Mouse (Mus musculus): ENCODE data around the gene C87436. TPM values are rescaled to one million over a fixed set of nuclear protein-coding genes. Genes with fewer than 3 reads are reported as not detected.

Gene C87436
- polyA plus RNA-seq, 1 experiment from 2014 or later = 24.8 TPM

- no peak overlapping the region for H3K9ac ChIP-seq (ENCODE audit: low read depth, low read length)
- H3K4me1 ChIP-seq (replicated peaks; ENCODE audit: control insufficient read depth, insufficient read depth, low read length) = peaks cover 9% of the 10 kb centered on the region
- ATAC-seq (replicated peaks; ENCODE audit: low FRiP score) (no peak), DNase-seq (ENCODE audit: low spot score) (no peak)
- WGBS = 91% methylated on average over 7 of the region's 7 CpGs
- no peak overlapping the region for H3K27ac ChIP-seq (ENCODE audit: low read depth, low read length)
- H3K4me3 ChIP-seq (ENCODE audit: low read depth, low read length) = no peak overlapping the region
- H3K4me2 ChIP-seq = no peak overlapping the region
- no peaks in the 10 kb centered on the region for H3K9me3 ChIP-seq (ENCODE audit: control insufficient read depth, low read length)
- no peaks in the 10 kb centered on the region for H3K36me3 ChIP-seq (ENCODE audit: control insufficient read depth, insufficient read depth, low read length)
- H3K27me3 ChIP-seq (replicated peaks; ENCODE audit: control insufficient read depth, insufficient read depth, low read length) = no peaks in the 10 kb centered on the region
These were observed 56.6 kb downstream of the C87436 start for GRCm38 (mm10) chr6:86494767-86495166.

DNA sequence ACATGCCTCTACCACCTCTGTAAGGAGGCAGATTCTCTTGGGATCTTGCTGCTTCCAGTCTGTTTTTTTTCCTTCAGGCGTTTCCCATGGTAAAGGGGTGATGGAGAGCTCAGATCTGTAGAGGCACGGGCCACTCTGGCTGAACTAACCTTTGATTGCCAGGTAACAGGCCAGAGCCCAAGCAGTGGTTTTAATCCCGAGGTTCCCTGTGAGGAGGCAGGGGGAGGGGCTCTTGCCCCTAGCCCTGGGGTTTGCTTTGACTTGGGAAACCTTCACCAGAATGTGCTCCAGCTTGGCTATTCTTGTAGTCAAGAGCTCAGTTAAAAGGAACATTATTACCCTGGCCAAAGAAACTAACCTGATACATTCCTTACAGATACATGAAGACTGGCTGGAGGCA, 57.5 kb downstream of the C87436 start:
- no peaks in the 10 kb centered on the region for H3K9me3 ChIP-seq (ENCODE audit: control insufficient read depth, low read length)
- no peak for ATAC-seq (replicated peaks; ENCODE audit: low FRiP score)
- 74% methylated on average over 3 of the region's 3 CpGs for WGBS
- no peak for DNase-seq (ENCODE audit: low spot score)
- peaks cover 9% of the 10 kb centered on the region for H3K4me1 ChIP-seq (replicated peaks; ENCODE audit: control insufficient read depth, insufficient read depth, low read length)
- H3K36me3 ChIP-seq (ENCODE audit: control insufficient read depth, insufficient read depth, low read length) = no peaks in the 10 kb centered on the region
- no peaks in the 10 kb centered on the region for H3K27me3 ChIP-seq (replicated peaks; ENCODE audit: control insufficient read depth, insufficient read depth, low read length)
- no peak overlapping the region for H3K4me2 ChIP-seq
- no peak overlapping the region for H3K27ac ChIP-seq (ENCODE audit: low read depth, low read length)
- no peak overlapping the region for H3K9ac ChIP-seq (ENCODE audit: low read depth, low read length)
- no peak overlapping the region for H3K4me3 ChIP-seq (ENCODE audit: low read depth, low read length)

DNA sequence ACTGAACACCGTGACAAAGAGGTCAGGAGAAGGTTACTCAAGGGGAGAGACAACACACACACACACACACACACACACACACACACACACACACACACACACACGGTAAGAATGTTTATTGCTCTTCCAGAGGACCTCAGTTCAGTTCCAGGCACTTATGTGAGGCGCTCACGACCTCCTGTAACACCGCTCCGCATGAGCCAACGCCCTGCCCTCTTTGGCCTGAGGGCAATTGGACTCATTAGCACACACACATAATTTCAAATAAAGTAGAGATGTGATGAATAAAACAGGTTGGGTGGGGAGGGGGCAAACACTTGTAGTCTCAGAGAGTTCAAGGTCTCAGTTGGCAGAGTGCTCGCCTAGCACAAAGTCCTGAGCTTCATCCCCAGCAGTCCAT, 58.0 kb downstream of the C87436 start:
- H3K4me1 ChIP-seq (replicated peaks; ENCODE audit: control insufficient read depth, insufficient read depth, low read length) = peaks cover 9% of the 10 kb centered on the region
- H3K9me3 ChIP-seq (ENCODE audit: control insufficient read depth, low read length) = no peaks in the 10 kb centered on the region
- no peak overlapping the region; the same call in 1 of the 2 replicates for H3K4me2 ChIP-seq
- no peaks in the 10 kb centered on the region for H3K27me3 ChIP-seq (replicated peaks; ENCODE audit: control insufficient read depth, insufficient read depth, low read length)
- no peak overlapping the region for H3K27ac ChIP-seq (ENCODE audit: low read depth, low read length)
- H3K9ac ChIP-seq (ENCODE audit: low read depth, low read length) = no peak overlapping the region; the same call in 1 of the 2 replicates
- H3K36me3 ChIP-seq (ENCODE audit: control insufficient read depth, insufficient read depth, low read length) = no peaks in the 10 kb centered on the region
- no peak overlapping the region for H3K4me3 ChIP-seq (ENCODE audit: low read depth, low read length)
- ATAC-seq (replicated peaks; ENCODE audit: low FRiP score) = no peak
- WGBS = 85% methylated on average over 8 of the region's 8 CpGs
- DNase-seq (ENCODE audit: low spot score) = no peak

DNA sequence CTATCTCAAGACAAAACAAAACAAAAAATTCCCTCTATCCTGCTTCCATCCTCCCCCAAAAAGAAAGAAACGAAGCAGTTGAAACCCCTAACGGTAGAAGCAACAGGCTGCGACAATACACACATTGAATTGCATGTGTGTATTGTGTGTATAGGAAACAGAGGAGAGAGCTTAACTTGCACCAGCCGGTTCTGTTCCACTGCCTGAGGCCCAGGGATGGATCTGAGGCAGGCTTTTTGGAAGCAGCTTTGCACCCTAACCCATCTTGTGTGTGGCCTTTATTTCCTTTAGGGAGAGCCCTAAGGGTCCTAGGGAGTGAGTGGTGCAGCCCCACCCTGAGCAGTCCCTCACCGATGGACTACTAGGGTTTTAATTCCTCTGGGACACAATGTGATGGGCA, 58.4 kb downstream of the C87436 start:
- H3K4me3 ChIP-seq (ENCODE audit: low read depth, low read length) = peak overlapping the region; percentile 31
- peaks cover 9% of the 10 kb centered on the region for H3K4me1 ChIP-seq (replicated peaks; ENCODE audit: control insufficient read depth, insufficient read depth, low read length)
- peak overlapping the region; percentile 56; the same call in 1 of the 2 replicates for H3K27ac ChIP-seq (ENCODE audit: low read depth, low read length)
- peak overlapping the region; percentile 52; the same call in 1 of the 2 replicates for H3K9ac ChIP-seq (ENCODE audit: low read depth, low read length)
- H3K27me3 ChIP-seq (replicated peaks; ENCODE audit: control insufficient read depth, insufficient read depth, low read length) = no peaks in the 10 kb centered on the region
- ATAC-seq (replicated peaks; ENCODE audit: low FRiP score) (no peak), DNase-seq (ENCODE audit: low spot score) (no peak)
- no peaks in the 10 kb centered on the region for H3K9me3 ChIP-seq (ENCODE audit: control insufficient read depth, low read length)
- WGBS = 72% methylated on average over 5 of the region's 5 CpGs
- peak overlapping the region; percentile 61 for H3K4me2 ChIP-seq
- H3K36me3 ChIP-seq (ENCODE audit: control insufficient read depth, insufficient read depth, low read length) = no peaks in the 10 kb centered on the region

DNA sequence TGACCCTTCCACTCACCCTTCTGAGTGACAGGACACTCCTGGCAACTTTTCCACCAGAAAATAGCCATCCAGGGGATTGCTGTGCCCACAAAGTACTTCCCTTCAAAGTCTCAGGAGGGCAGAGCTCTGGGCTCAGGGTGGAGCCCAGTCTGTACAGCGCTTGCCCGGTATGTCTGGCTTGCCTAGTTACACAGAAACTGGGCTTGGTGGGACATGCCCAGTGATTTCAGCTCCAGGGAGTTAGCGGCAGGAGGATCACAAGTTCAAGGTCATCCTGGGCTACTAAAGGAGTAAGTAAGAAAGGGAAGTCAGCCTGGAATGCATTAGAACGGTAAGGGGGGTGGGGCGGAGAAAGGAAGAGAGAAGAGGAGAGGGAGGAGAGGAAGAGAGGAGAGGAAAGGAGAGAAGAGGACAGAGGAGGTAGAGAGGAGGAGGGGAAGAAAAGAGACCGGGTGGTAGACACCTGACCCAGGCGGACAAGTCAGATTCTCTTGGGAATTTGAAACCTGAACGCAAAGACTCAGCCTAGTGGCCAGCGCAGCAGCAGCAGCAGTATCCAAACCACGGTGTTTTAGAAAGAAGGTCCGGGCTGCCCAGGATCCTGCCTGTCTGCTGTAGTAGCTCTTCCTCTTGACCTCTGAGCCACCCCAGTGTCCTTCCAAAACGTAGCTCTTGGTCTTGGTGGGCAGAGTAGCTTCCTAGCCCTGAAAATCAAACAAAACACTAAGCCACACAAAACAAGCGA, 59.1 kb downstream of the C87436 start:
- Histone ChIP-seq H3K27me3 (replicated peaks; ENCODE audit: control insufficient read depth, insufficient read depth, low read length) (no peaks in the 10 kb centered on the region), H3K4me1 (replicated peaks; ENCODE audit: control insufficient read depth, insufficient read depth, low read length) (peaks cover 9% of the 10 kb centered on the region), H3K27ac (ENCODE audit: low read depth, low read length) (peak overlapping the region; percentile 56; the same call in 1 of the 2 replicates), H3K9ac (ENCODE audit: low read depth, low read length) (peak overlapping the region; percentile 52; the same call in 1 of the 2 replicates), H3K4me3 (ENCODE audit: low read depth, low read length) (peak overlapping the region; percentile 31), H3K9me3 (ENCODE audit: control insufficient read depth, low read length) (no peaks in the 10 kb centered on the region), H3K4me2 (peak overlapping the region; percentile 61), H3K36me3 (ENCODE audit: control insufficient read depth, insufficient read depth, low read length) (no peaks in the 10 kb centered on the region)
- ATAC-seq (replicated peaks; ENCODE audit: low FRiP score) (peak; percentile 38; the same call in 1 of the 2 replicates), DNase-seq (ENCODE audit: low spot score) (peak; percentile 44)
- 17% methylated on average over 13 of the region's 13 CpGs for WGBS

- H3K4me3 ChIP-seq (ENCODE audit: low read depth, low read length) = no peak overlapping the region
- ATAC-seq (replicated peaks; ENCODE audit: low FRiP score) (no peak), DNase-seq (ENCODE audit: low spot score) (no peak)
- H3K27me3 ChIP-seq (replicated peaks; ENCODE audit: control insufficient read depth, insufficient read depth, low read length) = no peaks in the 10 kb centered on the region
- 69% methylated on average over 11 of the region's 11 CpGs for WGBS
- peak overlapping the region; percentile 61 for H3K4me2 ChIP-seq
- no peaks in the 10 kb centered on the region for H3K9me3 ChIP-seq (ENCODE audit: control insufficient read depth, low read length)
- H3K36me3 ChIP-seq (ENCODE audit: control insufficient read depth, insufficient read depth, low read length) = no peaks in the 10 kb centered on the region
- H3K9ac ChIP-seq (ENCODE audit: low read depth, low read length) = peak overlapping the region; percentile 52; the same call in 1 of the 2 replicates
- H3K27ac ChIP-seq (ENCODE audit: low read depth, low read length) = no peak overlapping the region
- H3K4me1 ChIP-seq (replicated peaks; ENCODE audit: control insufficient read depth, insufficient read depth, low read length) = peaks cover 9% of the 10 kb centered on the region
These were observed 60.0 kb downstream of the C87436 start for GRCm38 (mm10) chr6:86497942-86498732.

- Histone ChIP-seq H3K9ac (ENCODE audit: low read depth, low read length) (no peak overlapping the region), H3K27me3 (replicated peaks; ENCODE audit: control insufficient read depth, insufficient read depth, low read length) (no peaks in the 10 kb centered on the region), H3K4me3 (ENCODE audit: low read depth, low read length) (no peak overlapping the region), H3K9me3 (ENCODE audit: control insufficient read depth, low read length) (no peaks in the 10 kb centered on the region), H3K36me3 (ENCODE audit: control insufficient read depth, insufficient read depth, low read length) (no peaks in the 10 kb centered on the region), H3K4me2 (no peak overlapping the region; the same call in 1 of the 2 replicates), H3K27ac (ENCODE audit: low read depth, low read length) (no peak overlapping the region), H3K4me1 (replicated peaks; ENCODE audit: control insufficient read depth, insufficient read depth, low read length) (peaks cover 4% of the 10 kb centered on the region; the same call in 1 of the 2 replicates)
- no peak for DNase-seq (ENCODE audit: low spot score)
- 65% methylated on average over 5 of the region's 5 CpGs for WGBS
- no peak for ATAC-seq (replicated peaks; ENCODE audit: low FRiP score)
These were observed 61.5 kb downstream of the C87436 start for GRCm38 (mm10) chr6:86499571-86500109.

DNA sequence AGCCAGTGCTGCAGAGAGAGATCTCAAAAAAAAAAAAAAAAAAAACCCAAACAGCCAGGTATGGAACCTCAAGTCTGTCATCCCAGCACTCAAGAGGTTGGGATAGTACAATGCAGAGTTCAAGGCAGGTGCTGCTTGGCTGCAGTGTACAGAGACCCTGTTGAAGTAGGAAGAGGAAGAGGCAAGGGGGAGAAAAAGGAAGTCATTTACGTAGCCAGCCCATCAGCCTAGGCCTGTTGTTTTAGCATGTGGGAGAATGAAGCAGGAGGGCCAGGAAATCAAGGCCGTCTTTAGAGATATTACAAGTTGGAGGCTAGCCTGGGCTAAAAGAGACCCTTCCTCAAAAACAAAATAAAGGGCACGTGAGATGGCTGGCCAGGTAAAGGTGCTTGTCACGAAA, 65.3 kb downstream of the C87436 start:
- H3K36me3 ChIP-seq (ENCODE audit: control insufficient read depth, insufficient read depth, low read length) = no peaks in the 10 kb centered on the region
- no peak overlapping the region for H3K4me2 ChIP-seq
- ATAC-seq (replicated peaks; ENCODE audit: low FRiP score) (no peak), DNase-seq (ENCODE audit: low spot score) (no peak)
- H3K4me3 ChIP-seq (ENCODE audit: low read depth, low read length) = no peak overlapping the region
- peaks cover 7% of the 10 kb centered on the region; the same call in 1 of the 2 replicates for H3K4me1 ChIP-seq (replicated peaks; ENCODE audit: control insufficient read depth, insufficient read depth, low read length)
- H3K9ac ChIP-seq (ENCODE audit: low read depth, low read length) = no peak overlapping the region
- H3K27me3 ChIP-seq (replicated peaks; ENCODE audit: control insufficient read depth, insufficient read depth, low read length) = no peaks in the 10 kb centered on the region
- no peaks in the 10 kb centered on the region for H3K9me3 ChIP-seq (ENCODE audit: control insufficient read depth, low read length)
- 68% methylated on average over 4 of the region's 4 CpGs for WGBS
- no peak overlapping the region for H3K27ac ChIP-seq (ENCODE audit: low read depth, low read length)
